Comparison of ENCODE assay signal across 8 mouse cellular contexts in genomic region chr13:49213531-49213932, GRCm38 (mm10). TPM values are rescaled to one million over a fixed set of nuclear protein-coding genes. Genes with fewer than 3 reads are reported as not detected.
A peak's percentile ranks its signal among the peaks of the same experiment; 100 is the strongest.
DNase-seq lines count a peak whose midpoint lies in the region; ATAC-seq lines count a peak whose summit lies in the region.

No protein-coding gene starts in this region.

- no peak overlapping the region for H3K4me2 ChIP-seq in liver, embryonic 11.5 days

- H3K9ac ChIP-seq in liver, embryonic 11.5 days (ENCODE audit: low read depth, low read length), result no peak overlapping the region

- H3K4me3 ChIP-seq in liver, embryonic 11.5 days (ENCODE audit: low read depth, low read length), result no peak overlapping the region

- no peaks in the 10 kb centered on the region for H3K9me3 ChIP-seq in liver, embryonic 11.5 days (ENCODE audit: control insufficient read depth, low read length)

- no peak for ATAC-seq in liver, embryonic 11.5 days (replicated peaks; ENCODE audit: low FRiP score)

- no peaks in the 10 kb centered on the region for H3K36me3 ChIP-seq in liver, embryonic 11.5 days (ENCODE audit: control insufficient read depth, insufficient read depth, low read length)

- H3K27me3 ChIP-seq in liver, embryonic 11.5 days (replicated peaks; ENCODE audit: control insufficient read depth, insufficient read depth, low read length), result no peaks in the 10 kb centered on the region

- 60% methylated on average over 4 of the region's 4 CpGs for WGBS in liver, embryonic 11.5 days

- no peak overlapping the region for H3K27ac ChIP-seq in liver, embryonic 11.5 days (ENCODE audit: low read depth, low read length)

- H3K4me1 ChIP-seq in liver, embryonic 11.5 days (replicated peaks; ENCODE audit: control insufficient read depth, insufficient read depth, low read length), result peaks cover 9% of the 10 kb centered on the region; the same call in 1 of the 2 replicates

- peak; percentile 40 for DNase-seq in kidney, postnatal 14 days
- no peak for DNase-seq in kidney, adult 18-20 months
- peak; percentile 16 to 23 for DNase-seq in CD8-positive naive resting alpha-beta T cell, adult 2 months (ENCODE audit: low read depth in 2 of 2, low spot score in 2 of 2)
- DNase-seq in adrenal gland, postnatal 36 days, result peak; percentile 89 to 91
- DNase-seq in heart, adult 9 months (ENCODE audit: low spot score in 2 of 2), result peak; percentile 62 to 64
- DNase-seq in lung, postnatal 25 days (ENCODE audit: low spot score), result peak; percentile 69
- DNase-seq in right cerebral cortex, postnatal 36 days (ENCODE audit: low spot score in 2 of 2), result no peak
- no peak for DNase-seq in liver, embryonic 11.5 days (ENCODE audit: low spot score)

RNA-seq across cellular contexts. Expression of gene Card19, which starts 2.3 kb away (rescaled TPM):
- total RNA-seq in adrenal gland, postnatal 36 days (2021), result 10 to 100 TPM; 70.5 to 73.8 TPM
- 23.1 and 26.2 TPM in 2 replicates for polyA plus RNA-seq in liver, embryonic 11.5 days (2014; fragmentation: Nextera tagmentation; extraction: Ambion mirVana)

RNA-seq across cellular contexts. Expression of gene Ninj1, which starts 26.2 kb away (rescaled TPM):
- total RNA-seq in adrenal gland, postnatal 36 days (2021), result 10 to 100 TPM; 51.1 to 61.4 TPM
- 54.2 and 59.8 TPM in 2 replicates for polyA plus RNA-seq in liver, embryonic 11.5 days (2014; fragmentation: Nextera tagmentation; extraction: Ambion mirVana)

RNA-seq across cellular contexts. Expression of gene Susd3, which starts 35.0 kb away (rescaled TPM):
- 10 to 100 TPM in 1 of 2 experiments, 1 to 10 TPM in 1; 1.2 to 36.5 TPM for total RNA-seq in adrenal gland, postnatal 36 days (2021)
- polyA plus RNA-seq in liver, embryonic 11.5 days (2014; fragmentation: Nextera tagmentation; extraction: Ambion mirVana), result 4.4 and 5.2 TPM in 2 replicates

Comparison
In these comparisons a context has a peak if more than half of its experiments do, and no peak if none do; other contexts are left out.
1. DNase-seq: peak in kidney, postnatal 14 days (single experiment), CD8-positive naive resting alpha-beta T cell, adult 2 months (2 of 2), adrenal gland, postnatal 36 days (2 of 2), heart, adult 9 months (2 of 2) and lung, postnatal 25 days (single experiment); none in kidney, adult 18-20 months (single experiment), right cerebral cortex, postnatal 36 days (0 of 2) and liver, embryonic 11.5 days (single experiment).